Mouse (Mus musculus) liver, embryonic 15.5 days (tissue): ENCODE data around the gene Arhgef38. TPM values are rescaled to one million over a fixed set of nuclear protein-coding genes. Genes with fewer than 3 reads are reported as not detected.

ENCODE experiments used
- ATAC-seq: fragments of 200-750 bp; cut with Nextera tagmentation; 2 replicates; pipeline ENCODE4 v1.8.0; 2017; ENCODE audit warnings: moderate number of reproducible peaks, mild to moderate bottlenecking, moderate library complexity; ENCODE audit not compliant: insufficient read depth
- H3K27ac ChIP-seq: fragments of 300-500 bp; sonication (generic); replicated peaks from 2 replicates; pipeline ENCODE4 v1.5.1; 2015; ENCODE audit warnings: mild to moderate bottlenecking, inconsistent platforms
- H3K27me3 ChIP-seq: fragments of 300-500 bp; sonication (generic); 2 replicates; pipeline ENCODE4 v1.6.1; 2015; ENCODE audit warnings: mild to moderate bottlenecking, inconsistent platforms
- H3K36me3 ChIP-seq: fragments of 300-500 bp; sonication (generic); replicated peaks from 2 replicates; pipeline ENCODE4 v1.6.1; 2015; ENCODE audit warnings: moderate library complexity, mild to moderate bottlenecking, inconsistent platforms
- H3K4me1 ChIP-seq: fragments of 300-500 bp; sonication (generic); replicated peaks from 2 replicates; pipeline ENCODE4 v1.6.1; 2015; ENCODE audit warnings: inconsistent platforms
- H3K4me2 ChIP-seq: fragments of 300-500 bp; sonication (generic); 2 replicates; pipeline ENCODE4 v1.6.1; 2015; ENCODE audit warnings: moderate library complexity, mild to moderate bottlenecking, inconsistent platforms
- H3K4me3 ChIP-seq: fragments of 300-500 bp; sonication (generic); replicated peaks from 2 replicates; pipeline ENCODE4 v1.5.1; 2015; ENCODE audit warnings: mild to moderate bottlenecking, inconsistent platforms
- H3K9ac ChIP-seq: fragments of 300-500 bp; sonication (generic); 2 replicates; pipeline ENCODE4 v1.6.1; 2015; ENCODE audit warnings: moderate library complexity, mild to moderate bottlenecking, inconsistent platforms
- H3K9me3 ChIP-seq: fragments of 300-500 bp; sonication (generic); replicated peaks from 2 replicates; pipeline ENCODE4 v1.6.1; 2016; ENCODE audit warnings: inconsistent platforms
- WGBS: fragments of 180-500 bp; shearing (Covaris S2); methylation state at CpG from one replicate; pipeline ENCODE4 v1.1.7; 2015; ENCODE audit warnings: mixed read lengths; ENCODE audit not compliant: insufficient replicate concordance; 5-methylcytosine and 5-hydroxymethylcytosine counted together
- polyA plus RNA-seq: library from polyadenylated mRNA; unstranded; fragments of >200 nt; fragmentation: Nextera tagmentation; extraction: Ambion mirVana; gene quantifications from 2 replicates; pipeline ENCODE4 v1.2.1, GENCODE M21; 2015

The Arhgef38 gene
- polyA plus RNA-seq, 1 experiment from 2014 or later = not detected

GRCm38 (mm10) chr3:133165130-133165529 is 69.6 kb downstream of the Arhgef38 start:
- no peak overlapping the region for H3K9ac ChIP-seq
- H3K4me3 ChIP-seq = no peak overlapping the region
- no peaks in the 10 kb centered on the region for H3K36me3 ChIP-seq
- H3K4me2 ChIP-seq = no peak overlapping the region
- H3K27ac ChIP-seq = no peak overlapping the region
- H3K27me3 ChIP-seq = no peaks in the 10 kb centered on the region
- 0% methylated on average over 1 of the region's 1 CpGs for WGBS
- no peak for ATAC-seq
- no peaks in the 10 kb centered on the region for H3K9me3 ChIP-seq
- H3K4me1 ChIP-seq = no peaks in the 10 kb centered on the region

DNA sequence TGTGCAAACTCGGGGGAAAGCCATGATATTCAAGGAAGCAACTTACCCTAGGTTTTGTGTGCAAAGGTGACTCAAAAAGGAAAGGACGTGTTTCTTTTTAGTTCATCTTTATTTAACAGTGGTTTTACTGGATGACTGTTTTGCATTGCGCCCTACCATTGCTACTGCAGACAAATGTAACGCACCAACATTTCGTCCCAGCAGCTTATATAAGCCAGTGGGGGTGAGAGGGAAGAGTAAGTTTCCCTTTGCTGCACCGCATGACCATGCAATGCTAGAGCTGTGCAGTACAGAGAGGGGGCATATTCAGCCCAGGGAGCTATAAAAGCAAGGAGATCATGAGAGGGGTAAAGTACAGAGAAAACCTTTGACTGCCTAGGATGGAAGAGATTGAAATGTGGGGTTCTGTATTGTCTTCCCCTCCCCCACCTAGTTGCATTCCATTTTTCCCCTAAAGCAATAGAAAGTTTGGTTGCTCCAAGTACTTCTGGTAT is 70.8 kb downstream of the Arhgef38 start:
- no peaks in the 10 kb centered on the region for H3K36me3 ChIP-seq
- H3K9me3 ChIP-seq = no peaks in the 10 kb centered on the region
- H3K4me2 ChIP-seq = no peak overlapping the region
- H3K27me3 ChIP-seq = no peaks in the 10 kb centered on the region
- H3K9ac ChIP-seq = no peak overlapping the region
- no peak overlapping the region for H3K27ac ChIP-seq
- 64% methylated on average over 6 of the region's 6 CpGs for WGBS
- no peaks in the 10 kb centered on the region for H3K4me1 ChIP-seq
- no peak overlapping the region for H3K4me3 ChIP-seq
- ATAC-seq = no peak

GRCm38 (mm10) chr3:133163174-133163573 is 71.6 kb downstream of the Arhgef38 start:
- Histone ChIP-seq H3K9ac (no peak overlapping the region), H3K27ac (no peak overlapping the region), H3K4me2 (no peak overlapping the region), H3K9me3 (no peaks in the 10 kb centered on the region), H3K36me3 (no peaks in the 10 kb centered on the region), H3K27me3 (no peaks in the 10 kb centered on the region), H3K4me3 (no peak overlapping the region), H3K4me1 (no peaks in the 10 kb centered on the region)
- WGBS = 63% methylated on average over 7 of the region's 7 CpGs
- ATAC-seq = no peak

DNA sequence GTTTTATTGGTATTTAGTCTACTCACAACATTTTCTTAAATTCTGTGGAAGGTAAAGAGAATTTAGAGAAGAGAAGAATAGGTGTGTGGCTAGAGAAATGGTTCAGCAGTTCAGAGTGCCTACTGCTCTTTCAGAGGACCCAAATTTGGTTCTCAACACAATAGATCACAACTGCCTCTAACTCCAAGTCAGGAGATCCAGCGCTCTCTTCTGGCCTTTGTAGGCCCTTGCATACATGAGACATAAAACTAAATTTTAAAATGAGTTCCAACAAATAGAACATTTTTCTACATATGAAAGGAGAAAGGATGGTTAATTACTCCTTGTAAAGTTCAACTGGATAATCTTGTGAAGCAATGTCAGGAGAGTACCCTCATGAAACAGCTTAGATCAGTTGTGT is 73.3 kb downstream of the Arhgef38 start:
- H3K27ac ChIP-seq = no peak overlapping the region
- no peaks in the 10 kb centered on the region for H3K4me1 ChIP-seq
- ATAC-seq = no peak
- H3K9me3 ChIP-seq = no peaks in the 10 kb centered on the region
- no peak overlapping the region for H3K9ac ChIP-seq
- no peaks in the 10 kb centered on the region for H3K27me3 ChIP-seq
- H3K36me3 ChIP-seq = no peaks in the 10 kb centered on the region
- WGBS = 61% methylated on average over 1 of the region's 1 CpGs
- H3K4me2 ChIP-seq = no peak overlapping the region
- H3K4me3 ChIP-seq = no peak overlapping the region

GRCm38 (mm10) chr3:133158260-133158659 is 76.5 kb downstream of the Arhgef38 start:
- Histone ChIP-seq H3K9me3 (no peaks in the 10 kb centered on the region), H3K4me2 (no peak overlapping the region), H3K4me3 (no peak overlapping the region), H3K27me3 (no peaks in the 10 kb centered on the region), H3K4me1 (no peaks in the 10 kb centered on the region), H3K27ac (no peak overlapping the region), H3K9ac (no peak overlapping the region), H3K36me3 (no peaks in the 10 kb centered on the region)
- no peak for ATAC-seq
- WGBS = 70% methylated on average over 5 of the region's 5 CpGs

DNA sequence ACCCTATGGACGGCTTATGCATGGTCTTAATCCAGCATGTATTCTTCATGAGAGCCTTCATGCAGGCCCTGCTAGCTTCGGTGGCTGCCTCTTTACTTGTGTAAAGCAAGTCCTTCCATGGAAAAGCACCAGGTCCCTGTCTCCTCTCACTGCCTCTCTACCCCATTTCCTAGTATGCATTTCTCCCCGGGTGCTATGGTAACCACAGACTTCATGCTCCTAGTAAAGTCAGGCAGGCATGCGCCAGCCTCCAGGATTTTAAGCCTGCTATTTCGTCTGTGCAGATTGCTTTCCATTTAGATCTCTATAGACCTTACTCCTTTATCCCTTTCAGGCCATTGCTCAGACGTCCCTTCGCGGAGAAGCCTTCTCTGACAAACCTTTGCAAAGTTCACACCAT is 80.1 kb downstream of the Arhgef38 start:
- Histone ChIP-seq H3K4me2 (no peak overlapping the region), H3K4me3 (no peak overlapping the region), H3K4me1 (no peaks in the 10 kb centered on the region), H3K9ac (no peak overlapping the region), H3K27me3 (no peaks in the 10 kb centered on the region), H3K27ac (no peak overlapping the region), H3K9me3 (no peaks in the 10 kb centered on the region), H3K36me3 (no peaks in the 10 kb centered on the region)
- ATAC-seq = no peak
- 69% methylated on average over 8 of the region's 8 CpGs for WGBS

- no peaks in the 10 kb centered on the region for H3K4me1 ChIP-seq
- no peak overlapping the region for H3K9ac ChIP-seq
- ATAC-seq = no peak
- H3K27ac ChIP-seq = no peak overlapping the region
- no peaks in the 10 kb centered on the region for H3K9me3 ChIP-seq
- H3K27me3 ChIP-seq = no peaks in the 10 kb centered on the region
- 48% methylated on average over 6 of the region's 6 CpGs for WGBS
- no peaks in the 10 kb centered on the region for H3K36me3 ChIP-seq
- H3K4me2 ChIP-seq = no peak overlapping the region
- no peak overlapping the region for H3K4me3 ChIP-seq
These were observed 81.1 kb downstream of the Arhgef38 start for GRCm38 (mm10) chr3:133153629-133154028.

GRCm38 (mm10) chr3:133152831-133153230 is 81.9 kb downstream of the Arhgef38 start:
- ATAC-seq = no peak
- Histone ChIP-seq H3K4me3 (no peak overlapping the region), H3K9me3 (no peaks in the 10 kb centered on the region), H3K27ac (no peak overlapping the region), H3K4me1 (no peaks in the 10 kb centered on the region), H3K4me2 (no peak overlapping the region), H3K36me3 (no peaks in the 10 kb centered on the region), H3K27me3 (no peaks in the 10 kb centered on the region), H3K9ac (no peak overlapping the region)
- WGBS = 42% methylated on average over 1 of the region's 1 CpGs

- Histone ChIP-seq H3K4me2 (no peak overlapping the region), H3K4me3 (no peak overlapping the region), H3K9me3 (no peaks in the 10 kb centered on the region), H3K9ac (no peak overlapping the region), H3K4me1 (no peaks in the 10 kb centered on the region), H3K27me3 (no peaks in the 10 kb centered on the region), H3K27ac (no peak overlapping the region), H3K36me3 (no peaks in the 10 kb centered on the region)
- no peak for ATAC-seq
- 50% methylated on average over 6 of the region's 6 CpGs for WGBS
These were observed 83.1 kb downstream of the Arhgef38 start for GRCm38 (mm10) chr3:133151629-133152028.

DNA sequence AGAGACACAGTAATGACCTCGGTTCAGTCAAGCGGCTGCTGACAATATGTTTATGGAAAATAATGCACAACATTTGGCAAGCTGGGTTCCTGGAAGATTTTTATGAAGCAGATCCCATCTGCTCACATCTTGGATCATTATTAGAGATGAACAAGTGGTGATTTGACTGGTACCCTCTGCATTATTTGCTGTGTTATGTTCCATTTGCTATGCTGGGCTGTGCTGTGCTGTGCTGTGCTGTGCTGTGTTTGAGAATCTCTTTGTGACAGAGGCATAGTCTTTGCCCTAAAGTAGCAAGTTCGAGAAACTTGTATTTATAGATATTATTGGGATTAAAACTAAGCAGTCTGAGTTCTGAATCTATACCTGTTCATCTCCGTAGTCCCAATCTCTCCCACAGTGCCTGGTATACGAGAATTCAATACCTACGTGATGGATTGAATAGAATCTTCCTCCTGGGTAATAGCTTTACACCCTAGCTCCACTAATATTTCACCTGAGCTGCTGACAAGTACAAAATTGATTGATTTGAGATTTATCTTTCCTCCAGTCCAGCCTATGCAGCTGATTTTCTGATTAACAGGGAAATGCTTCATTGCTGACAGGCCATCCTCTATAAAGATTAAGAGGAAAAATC is 90.1 kb downstream of the Arhgef38 start:
- no peak overlapping the region for H3K9ac ChIP-seq
- no peak overlapping the region for H3K4me2 ChIP-seq
- H3K27me3 ChIP-seq = no peaks in the 10 kb centered on the region
- no peak for ATAC-seq
- H3K36me3 ChIP-seq = no peaks in the 10 kb centered on the region
- H3K9me3 ChIP-seq = no peaks in the 10 kb centered on the region
- H3K27ac ChIP-seq = no peak overlapping the region
- H3K4me3 ChIP-seq = no peak overlapping the region
- WGBS = 66% methylated on average over 6 of the region's 6 CpGs
- no peaks in the 10 kb centered on the region for H3K4me1 ChIP-seq

GRCm38 (mm10) chr3:133141877-133142276 is 92.9 kb downstream of the Arhgef38 start:
- Histone ChIP-seq H3K4me1 (no peaks in the 10 kb centered on the region), H3K27ac (no peak overlapping the region), H3K9me3 (no peaks in the 10 kb centered on the region), H3K4me3 (no peak overlapping the region), H3K9ac (no peak overlapping the region), H3K27me3 (no peaks in the 10 kb centered on the region), H3K36me3 (no peaks in the 10 kb centered on the region), H3K4me2 (no peak overlapping the region)
- ATAC-seq = no peak
- WGBS = 53% methylated on average over 6 of the region's 6 CpGs

DNA sequence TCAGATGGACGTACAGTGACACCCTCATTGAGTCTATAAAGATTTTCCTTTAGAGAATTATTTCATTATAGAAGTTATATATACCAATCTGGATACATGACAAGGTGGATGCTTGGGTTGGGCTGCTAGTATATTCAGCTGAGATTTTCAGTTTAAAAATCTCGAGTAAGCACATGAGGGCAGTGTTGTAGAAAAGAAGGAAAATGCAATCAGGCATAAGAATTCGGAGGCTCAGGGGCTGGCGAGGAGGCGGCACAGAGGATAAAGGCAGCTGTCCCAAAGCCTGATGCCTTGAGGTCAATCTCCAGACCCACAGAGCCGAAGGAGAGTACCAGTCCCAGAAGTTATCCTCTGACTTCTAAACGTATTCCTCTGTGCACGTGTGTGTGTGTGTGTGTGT is 102.1 kb downstream of the Arhgef38 start:
- Histone ChIP-seq H3K9ac (no peak overlapping the region), H3K27me3 (no peaks in the 10 kb centered on the region), H3K36me3 (no peaks in the 10 kb centered on the region), H3K9me3 (no peaks in the 10 kb centered on the region), H3K4me2 (no peak overlapping the region), H3K4me3 (no peak overlapping the region), H3K4me1 (no peaks in the 10 kb centered on the region), H3K27ac (no peak overlapping the region)
- ATAC-seq = no peak
- WGBS = 57% methylated on average over 8 of the region's 8 CpGs
